Mouse (Mus musculus) hindbrain, embryonic 11.5 days (tissue): ENCODE data around the gene Unc79. TPM values are rescaled to one million over a fixed set of nuclear protein-coding genes. Genes with fewer than 3 reads are reported as not detected.

Experiments used
- ATAC-seq: fragments of 200-750 bp; cut with Nextera tagmentation; 2 replicates; pipeline ENCODE4 v1.8.0; 2017; ENCODE audit warnings: mild to moderate bottlenecking, moderate TSS enrichment, moderate library complexity; ENCODE audit not compliant: low FRiP score
- DNase-seq: peaks from one replicate; pipeline ENCODE4 v3.0.0-alpha.2; 2015; ENCODE audit warnings: low spot score
- H3K27ac ChIP-seq: fragments of 300-500 bp; sonication (generic); 2 replicates; pipeline ENCODE4 v1.5.1; 2014; ENCODE audit warnings: mild to moderate bottlenecking, low read depth, low read length
- H3K27me3 ChIP-seq: fragments of 300-500 bp; sonication (generic); 2 replicates; pipeline ENCODE4 v1.6.1; 2014; ENCODE audit warnings: mild to moderate bottlenecking, low read length, moderate library complexity, mixed read lengths; ENCODE audit not compliant: control insufficient read depth, insufficient read depth
- H3K36me3 ChIP-seq: fragments of 300-500 bp; sonication (generic); 2 replicates; pipeline ENCODE4 v1.6.1; 2014; ENCODE audit warnings: mild to moderate bottlenecking, low read length, moderate library complexity, mixed read lengths; ENCODE audit not compliant: control insufficient read depth, insufficient read depth
- H3K4me1 ChIP-seq: fragments of 300-500 bp; sonication (generic); replicated peaks from 2 replicates; pipeline ENCODE4 v1.6.1; 2014; ENCODE audit warnings: low read length, mixed read lengths; ENCODE audit not compliant: control insufficient read depth, insufficient read depth
- H3K4me2 ChIP-seq: fragments of 300-500 bp; sonication (generic); replicated peaks from 2 replicates; pipeline ENCODE4 v1.6.1; 2014; ENCODE audit warnings: mild to moderate bottlenecking, low read depth, low read length
- H3K4me3 ChIP-seq: fragments of 300-500 bp; sonication (generic); 2 replicates; pipeline ENCODE4 v1.5.1; 2014; ENCODE audit warnings: low read depth, low read length
- H3K9ac ChIP-seq: fragments of 300-500 bp; sonication (generic); 2 replicates; pipeline ENCODE4 v1.6.1; 2014; ENCODE audit warnings: low read depth, low read length
- H3K9me3 ChIP-seq: fragments of 300-500 bp; sonication (generic); 2 replicates; pipeline ENCODE4 v1.6.1; 2016; ENCODE audit warnings: low read length; ENCODE audit not compliant: control insufficient read depth
- WGBS: fragments of 180-500 bp; shearing (Covaris S2); extraction: QIAGEN DNeasy Blood & Tissue Kit; methylation state at CpG from one replicate; pipeline ENCODE4 v1.1.7; 2014; 5-methylcytosine and 5-hydroxymethylcytosine counted together
- polyA plus RNA-seq: library from polyadenylated mRNA; unstranded; fragments of >200 nt; fragmentation: Nextera tagmentation; extraction: Ambion mirVana; gene quantifications from 2 replicates; pipeline ENCODE4 v1.2.1, GENCODE M21; 2014

Gene Unc79
- polyA plus RNA-seq, 1 experiment from 2014 or later: 4.5 TPM

GRCm38 (mm10) chr12:103008491-103008890, 59.8 kb downstream of the Unc79 start:
- H3K4me3 ChIP-seq: no peak overlapping the region
- no peaks in the 10 kb centered on the region for H3K36me3 ChIP-seq
- H3K4me1 ChIP-seq: no peaks in the 10 kb centered on the region
- H3K27me3 ChIP-seq: no peaks in the 10 kb centered on the region
- DNase-seq (no peak), ATAC-seq (no peak)
- H3K4me2 ChIP-seq: no peak overlapping the region
- H3K9me3 ChIP-seq: no peaks in the 10 kb centered on the region
- no peak overlapping the region for H3K9ac ChIP-seq
- WGBS: 67% methylated on average over 4 of the region's 4 CpGs
- no peak overlapping the region for H3K27ac ChIP-seq

GRCm38 (mm10) chr12:103018161-103018560, 69.5 kb downstream of the Unc79 start:
- Histone ChIP-seq H3K4me2 (no peak overlapping the region), H3K4me3 (no peak overlapping the region), H3K27me3 (no peaks in the 10 kb centered on the region), H3K36me3 (no peaks in the 10 kb centered on the region), H3K9me3 (no peaks in the 10 kb centered on the region), H3K4me1 (no peaks in the 10 kb centered on the region), H3K27ac (no peak overlapping the region), H3K9ac (no peak overlapping the region)
- DNase-seq (no peak), ATAC-seq (no peak)
- WGBS: 94% methylated on average over 12 of the region's 12 CpGs

GRCm38 (mm10) chr12:103036692-103037091, 88.0 kb downstream of the Unc79 start:
- Histone ChIP-seq H3K4me1 (no peaks in the 10 kb centered on the region), H3K9me3 (no peaks in the 10 kb centered on the region), H3K9ac (no peak overlapping the region), H3K4me2 (no peak overlapping the region), H3K27me3 (no peaks in the 10 kb centered on the region), H3K27ac (no peak overlapping the region), H3K36me3 (no peaks in the 10 kb centered on the region), H3K4me3 (no peak overlapping the region)
- 90% methylated on average over 5 of the region's 5 CpGs for WGBS
- no peak for DNase-seq
- no peak for ATAC-seq

GRCm38 (mm10) chr12:103039332-103039731, 90.7 kb downstream of the Unc79 start:
- Histone ChIP-seq H3K27me3 (no peaks in the 10 kb centered on the region), H3K4me3 (no peak overlapping the region), H3K36me3 (no peaks in the 10 kb centered on the region), H3K9ac (no peak overlapping the region), H3K27ac (no peak overlapping the region), H3K9me3 (no peaks in the 10 kb centered on the region), H3K4me2 (no peak overlapping the region), H3K4me1 (no peaks in the 10 kb centered on the region)
- DNase-seq (no peak), ATAC-seq (no peak)
- WGBS: 63% methylated on average over 10 of the region's 10 CpGs

GRCm38 (mm10) chr12:103040136-103040535, 91.5 kb downstream of the Unc79 start:
- H3K27me3 ChIP-seq: no peaks in the 10 kb centered on the region
- no peaks in the 10 kb centered on the region for H3K9me3 ChIP-seq
- no peaks in the 10 kb centered on the region for H3K36me3 ChIP-seq
- no peak overlapping the region for H3K4me2 ChIP-seq
- DNase-seq (no peak), ATAC-seq (no peak)
- H3K9ac ChIP-seq: no peak overlapping the region
- H3K4me3 ChIP-seq: no peak overlapping the region
- 89% methylated on average over 2 of the region's 2 CpGs for WGBS
- H3K4me1 ChIP-seq: no peaks in the 10 kb centered on the region
- H3K27ac ChIP-seq: no peak overlapping the region

GRCm38 (mm10) chr12:103041401-103041800, 92.7 kb downstream of the Unc79 start:
- Histone ChIP-seq H3K9ac (no peak overlapping the region), H3K4me3 (no peak overlapping the region), H3K27me3 (no peaks in the 10 kb centered on the region), H3K4me2 (no peak overlapping the region), H3K4me1 (no peaks in the 10 kb centered on the region), H3K9me3 (no peaks in the 10 kb centered on the region), H3K27ac (no peak overlapping the region), H3K36me3 (no peaks in the 10 kb centered on the region)
- no peak for DNase-seq
- WGBS: 88% methylated on average over 3 of the region's 3 CpGs
- no peak for ATAC-seq

GRCm38 (mm10) chr12:103042711-103043110, 94.1 kb downstream of the Unc79 start:
- 85% methylated on average over 5 of the region's 5 CpGs for whole genome bisulfite sequencing
- Histone ChIP-seq H3K27ac (no peak overlapping the region), H3K9me3 (no peaks in the 10 kb centered on the region)

GRCm38 (mm10) chr12:103044422-103044821, 95.8 kb downstream of the Unc79 start:
- no peak overlapping the region for H3K9ac ChIP-seq
- H3K9me3 ChIP-seq: no peaks in the 10 kb centered on the region
- H3K36me3 ChIP-seq: no peaks in the 10 kb centered on the region
- no peaks in the 10 kb centered on the region for H3K27me3 ChIP-seq
- H3K27ac ChIP-seq: no peak overlapping the region
- DNase-seq (no peak), ATAC-seq (no peak)
- no peaks in the 10 kb centered on the region for H3K4me1 ChIP-seq
- 71% methylated on average over 4 of the region's 4 CpGs for WGBS
- H3K4me2 ChIP-seq: no peak overlapping the region
- H3K4me3 ChIP-seq: no peak overlapping the region

More at GRCm38 (mm10) chr12:103042711-103043110, 94.1 kb downstream of the Unc79 start:
- H3K36me3 ChIP-seq: no peaks in the 10 kb centered on the region
- ATAC-seq: no peak
- H3K4me3 ChIP-seq: no peak overlapping the region
- no peaks in the 10 kb centered on the region for H3K27me3 ChIP-seq
- no peak for DNase-seq
- no peak overlapping the region for H3K9ac ChIP-seq
- H3K4me1 ChIP-seq: no peaks in the 10 kb centered on the region
- H3K4me2 ChIP-seq: no peak overlapping the region

GRCm38 (mm10) chr12:103049865-103050264, 101.2 kb downstream of the Unc79 start:
- Histone ChIP-seq H3K4me2 (no peak overlapping the region), H3K4me3 (no peak overlapping the region)
- WGBS: 93% methylated on average over 12 of the region's 12 CpGs

More at GRCm38 (mm10) chr12:103049865-103050264, 101.2 kb downstream of the Unc79 start:
- Histone ChIP-seq H3K9ac (no peak overlapping the region), H3K27ac (no peak overlapping the region), H3K27me3 (no peaks in the 10 kb centered on the region), H3K36me3 (no peaks in the 10 kb centered on the region), H3K4me1 (no peaks in the 10 kb centered on the region), H3K9me3 (no peaks in the 10 kb centered on the region)
- ATAC-seq (no peak), DNase-seq (no peak)
